Mouse (Mus musculus): ENCODE data around the gene Clcc1.
"Not testable (repeated sequence)": the region's sequence is repeated elsewhere in the genome, so short reads cannot be mapped to it uniquely, and the experiment has no call there.

Clcc1 gene

GRCm38 (mm10) chr3:108653710-108654379 is at the start of gene Clcc1:
Clcc1 (plus strand) TSS chr3:108653913.
- peak; percentile 94 for DNase-seq (ENCODE audit: low read depth, low spot score)

GRCm38 (mm10) chr3:108608906-108609305 is 44.8 kb upstream of the Clcc1 start:
- DNase-seq (ENCODE audit: low read depth, low spot score), result no peak

- no peak for DNase-seq (ENCODE audit: low read depth, low spot score)
These were observed 19.0 kb upstream of the Clcc1 start for GRCm38 (mm10) chr3:108634761-108635160.

- DNase-seq (ENCODE audit: low read depth, low spot score), result peak; percentile 4
These were observed 14.3 kb upstream of the Clcc1 start for GRCm38 (mm10) chr3:108639412-108639811.

- DNase-seq (ENCODE audit: low read depth, low spot score), result no peak
These were observed 12.7 kb upstream of the Clcc1 start for GRCm38 (mm10) chr3:108640998-108641397.

GRCm38 (mm10) chr3:108644856-108645255 is 8.9 kb upstream of the Clcc1 start:
- DNase-seq (ENCODE audit: low read depth, low spot score), result no peak

- DNase-seq (ENCODE audit: low read depth, low spot score), result no peak
These were observed 7.7 kb upstream of the Clcc1 start for GRCm38 (mm10) chr3:108646036-108646435.

- not testable (repeated sequence) for DNase-seq (ENCODE audit: low read depth, low spot score)
These were observed 6.0 kb upstream of the Clcc1 start for GRCm38 (mm10) chr3:108647681-108648080.

- DNase-seq (ENCODE audit: low read depth, low spot score), result no peak
These were observed 659 bp upstream of the Clcc1 start for GRCm38 (mm10) chr3:108652866-108653642.

GRCm38 (mm10) chr3:108654566-108654965 is 853 bp downstream of the Clcc1 start:
- no peak for DNase-seq (ENCODE audit: low read depth, low spot score)

GRCm38 (mm10) chr3:108655486-108655885 is 1.8 kb downstream of the Clcc1 start:
- no peak for DNase-seq (ENCODE audit: low read depth, low spot score)

- no peak for DNase-seq (ENCODE audit: low read depth, low spot score)
These were observed 4.9 kb downstream of the Clcc1 start for GRCm38 (mm10) chr3:108658612-108659011.

- no peak for DNase-seq (ENCODE audit: low read depth, low spot score)
These were observed 7.2 kb downstream of the Clcc1 start for GRCm38 (mm10) chr3:108660941-108661340.

- DNase-seq (ENCODE audit: low read depth, low spot score), result no peak
These were observed 22.9 kb downstream of the Clcc1 start for GRCm38 (mm10) chr3:108676616-108677015.

- no peak for DNase-seq (ENCODE audit: low read depth, low spot score)
These were observed 27.3 kb downstream of the Clcc1 start for GRCm38 (mm10) chr3:108681004-108681403.

- DNase-seq (ENCODE audit: low read depth, low spot score), result not testable (repeated sequence)
These were observed 29.9 kb downstream of the Clcc1 start for GRCm38 (mm10) chr3:108683597-108683996.

- no peak for DNase-seq (ENCODE audit: low read depth, low spot score)
These were observed 32.0 kb downstream of the Clcc1 start for GRCm38 (mm10) chr3:108685701-108686100.

GRCm38 (mm10) chr3:108689015-108689441 is 35.3 kb downstream of the Clcc1 start:
- DNase-seq (ENCODE audit: low read depth, low spot score), result no peak

GRCm38 (mm10) chr3:108689446-108689845 is 35.7 kb downstream of the Clcc1 start:
- DNase-seq (ENCODE audit: low read depth, low spot score), result no peak

- DNase-seq (ENCODE audit: low read depth, low spot score), result no peak
These were observed 36.3 kb downstream of the Clcc1 start for GRCm38 (mm10) chr3:108689979-108690378.

GRCm38 (mm10) chr3:108694321-108694720 is 40.6 kb downstream of the Clcc1 start:
- DNase-seq (ENCODE audit: low read depth, low spot score), result no peak

- DNase-seq (ENCODE audit: low read depth, low spot score), result no peak
These were observed 44.9 kb downstream of the Clcc1 start for GRCm38 (mm10) chr3:108698662-108699061.

GRCm38 (mm10) chr3:108699786-108700185 is 46.1 kb downstream of the Clcc1 start:
- no peak for DNase-seq (ENCODE audit: low read depth, low spot score)

Measured in mesoderm, embryonic 11.5 days (tissue).